Mouse (Mus musculus) stomach, postnatal 0 days (tissue): ENCODE data around the gene Slit3. TPM values are rescaled to one million over a fixed set of nuclear protein-coding genes. Genes with fewer than 3 reads are reported as not detected.
A peak's percentile ranks its signal among the peaks of the same experiment; 100 is the strongest.

Experiments
- ATAC-seq: fragments of 200-750 bp; cut with Nextera tagmentation; 2 replicates; pipeline ENCODE4 v1.8.0; 2017; ENCODE audit not compliant: low FRiP score, low TSS enrichment
- DNase-seq: peaks from one replicate; pipeline ENCODE4 v3.0.0-alpha.2; 2016; ENCODE audit warnings: low spot score
- H3K27ac ChIP-seq: fragments of 300-500 bp; sonication (generic); replicated peaks from 2 replicates; pipeline ENCODE4 v1.5.1; 2014; ENCODE audit warnings: mild to moderate bottlenecking, control low read depth
- H3K27me3 ChIP-seq: fragments of 300-500 bp; sonication (generic); 2 replicates; pipeline ENCODE4 v1.6.1; 2014; ENCODE audit warnings: low read length; ENCODE audit not compliant: control insufficient read depth, insufficient read depth
- H3K36me3 ChIP-seq: fragments of 300-500 bp; sonication (generic); 2 replicates; pipeline ENCODE4 v1.6.1; 2014; ENCODE audit warnings: low read length, mixed read lengths; ENCODE audit not compliant: control insufficient read depth, insufficient read depth
- H3K4me1 ChIP-seq: fragments of 300-500 bp; sonication (generic); replicated peaks from 2 replicates; pipeline ENCODE4 v1.6.1; 2014; ENCODE audit warnings: antibody characterized with exemption; ENCODE audit not compliant: control insufficient read depth, insufficient read depth
- H3K4me2 ChIP-seq: fragments of 300-500 bp; sonication (generic); replicated peaks from 2 replicates; pipeline ENCODE4 v1.6.1; 2014; ENCODE audit warnings: low read depth, mild to moderate bottlenecking, control low read depth, moderate library complexity
- H3K4me3 ChIP-seq: fragments of 300-500 bp; sonication (generic); 2 replicates; pipeline ENCODE4 v1.5.1; 2014; ENCODE audit warnings: low read depth, low read length, control low read depth
- H3K9ac ChIP-seq: fragments of 300-500 bp; sonication (generic); 2 replicates; pipeline ENCODE4 v1.6.1; 2014; ENCODE audit warnings: mild to moderate bottlenecking, low read length, control low read depth, mixed read lengths
- H3K9me3 ChIP-seq: fragments of 300-500 bp; sonication (generic); 2 replicates; pipeline ENCODE4 v1.6.1; 2016; ENCODE audit warnings: low read length; ENCODE audit not compliant: control insufficient read depth
- CTCF ChIP-seq: IDR thresholded peaks from 2 replicates; pipeline ENCODE4 v1.5.1; 2016; ENCODE audit warnings: antibody characterized with exemption, low read depth, mild to moderate bottlenecking, moderate library complexity
- EP300 ChIP-seq: optimal IDR thresholded peaks from 2 replicates; pipeline ENCODE3; 2016; ENCODE audit warnings: antibody characterized with exemption
- WGBS: fragments of 180-500 bp; shearing (Covaris S2); extraction: QIAGEN DNeasy Blood & Tissue Kit; methylation state at CpG from one replicate; pipeline ENCODE4 v1.1.7; 2014; 5-methylcytosine and 5-hydroxymethylcytosine counted together
- polyA plus RNA-seq: library from polyadenylated mRNA; unstranded; fragments of >200 nt; fragmentation: Nextera tagmentation; extraction: Ambion mirVana; gene quantifications from 2 replicates; pipeline ENCODE4 v1.2.1, GENCODE M21; 2015

Slit3 gene
- polyA plus RNA-seq, 1 experiment from 2014 or later: 8.1 TPM

DNA sequence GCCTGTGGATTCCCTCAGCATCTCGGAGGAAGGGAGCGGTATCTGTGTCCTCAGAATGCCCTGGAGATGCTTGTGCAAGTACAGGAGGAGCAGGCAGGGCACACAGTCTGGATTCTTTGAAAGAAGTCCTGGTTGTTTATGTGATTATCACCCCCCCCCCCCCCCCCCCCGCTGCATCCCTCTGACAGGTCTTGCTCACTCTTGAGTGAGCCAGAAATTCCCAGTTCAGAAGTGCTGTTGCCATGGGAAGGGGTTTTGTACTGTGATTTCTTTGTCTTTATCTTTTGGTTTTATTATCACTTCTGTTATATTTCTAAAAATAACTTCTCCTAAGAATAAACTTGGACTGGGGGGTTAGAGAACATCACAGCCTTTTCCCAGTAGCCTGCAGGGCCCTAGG lies 199.5 kb downstream of the Slit3 start:
- H3K4me1 ChIP-seq: no peaks in the 10 kb centered on the region
- no peak overlapping the region for H3K27ac ChIP-seq
- H3K9ac ChIP-seq: no peak overlapping the region
- H3K4me3 ChIP-seq: no peak overlapping the region
- no peaks in the 10 kb centered on the region for H3K27me3 ChIP-seq
- no peaks in the 10 kb centered on the region for H3K36me3 ChIP-seq
- H3K4me2 ChIP-seq: no peak overlapping the region
- no peak for ATAC-seq
- TF ChIP-seq EP300 (no peak), CTCF (no peak)
- no peaks in the 10 kb centered on the region for H3K9me3 ChIP-seq
- WGBS: 97% methylated on average over 2 of the region's 3 CpGs
- no peak for DNase-seq

DNA sequence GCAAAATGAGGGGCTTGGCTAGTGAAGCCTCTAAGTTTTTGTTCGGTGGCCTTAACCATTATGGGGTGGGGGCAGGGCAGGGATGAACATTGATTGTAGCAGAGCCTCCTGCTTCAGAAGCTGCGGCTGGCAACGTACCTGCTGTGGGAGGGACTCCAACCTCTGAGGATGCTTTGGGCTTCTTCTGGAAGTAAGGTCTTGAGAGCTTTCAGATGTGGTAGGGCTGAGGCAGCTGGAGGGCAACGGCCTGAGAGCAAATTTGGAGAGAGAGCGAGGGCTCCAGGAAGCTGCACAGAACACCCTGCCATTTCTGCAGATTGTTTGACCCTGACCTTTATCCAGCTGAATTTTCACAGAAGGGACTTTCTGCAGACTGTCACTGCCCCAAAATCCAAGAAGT lies 203.4 kb downstream of the Slit3 start:
- no peak overlapping the region for H3K4me2 ChIP-seq
- no peaks in the 10 kb centered on the region for H3K27me3 ChIP-seq
- 63% methylated on average over 5 of the region's 5 CpGs for WGBS
- DNase-seq (no peak), ATAC-seq (no peak)
- no peak overlapping the region for H3K9ac ChIP-seq
- H3K4me3 ChIP-seq: no peak overlapping the region
- no peaks in the 10 kb centered on the region for H3K4me1 ChIP-seq
- H3K27ac ChIP-seq: no peak overlapping the region
- no peaks in the 10 kb centered on the region for H3K36me3 ChIP-seq
- TF ChIP-seq CTCF (no peak), EP300 (no peak)
- no peaks in the 10 kb centered on the region for H3K9me3 ChIP-seq

DNA sequence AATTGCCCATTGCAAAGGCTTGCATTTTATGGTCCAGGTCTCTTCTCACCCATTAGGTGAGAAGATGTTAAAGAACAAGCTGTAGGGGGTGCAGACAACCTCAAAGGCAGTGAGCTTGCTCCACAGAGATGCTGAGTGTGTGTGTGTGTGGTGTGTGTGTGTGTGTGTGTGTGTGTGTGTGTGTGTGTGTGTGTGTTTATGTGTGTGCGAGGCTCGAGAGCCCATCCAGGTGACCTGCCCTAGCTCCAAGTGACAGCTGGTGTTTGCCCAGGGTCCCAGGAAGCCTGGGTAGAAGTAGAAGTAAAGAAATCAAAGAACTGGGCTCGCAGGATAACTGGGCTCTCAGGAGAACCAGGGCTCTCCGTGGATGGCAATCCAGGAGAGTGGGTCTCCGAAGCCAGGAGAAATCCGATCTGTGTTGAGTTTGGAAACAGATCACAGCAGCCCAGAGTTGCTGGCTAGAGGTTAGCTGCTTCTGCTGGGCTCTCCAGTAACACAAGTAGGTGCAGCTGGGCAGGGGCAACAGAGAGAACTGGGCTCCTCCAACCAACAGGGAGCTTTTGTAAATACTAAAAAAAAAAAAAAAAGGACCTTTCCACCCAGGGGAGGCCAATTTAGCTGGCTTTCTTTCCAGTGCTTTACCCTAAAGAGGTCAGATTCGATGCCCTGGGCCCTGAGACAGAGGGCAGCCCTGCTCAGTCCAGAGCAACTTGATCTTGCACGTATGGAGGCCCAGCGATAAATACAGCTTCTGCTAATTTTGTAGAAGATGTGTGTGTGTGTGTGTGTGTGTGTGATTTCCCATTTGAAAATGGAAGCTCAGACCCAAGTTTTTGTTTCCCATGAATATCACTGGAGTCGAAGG lies 204.3 kb downstream of the Slit3 start:
- 48% methylated on average over 10 of the region's 10 CpGs for WGBS
- DNase-seq: no peak
- Histone ChIP-seq H3K9ac (no peak overlapping the region), H3K36me3 (no peaks in the 10 kb centered on the region), H3K27ac (no peak overlapping the region), H3K4me2 (no peak overlapping the region), H3K27me3 (no peaks in the 10 kb centered on the region), H3K4me1 (no peaks in the 10 kb centered on the region), H3K9me3 (no peaks in the 10 kb centered on the region), H3K4me3 (no peak overlapping the region)
- TF ChIP-seq EP300 (no peak), CTCF (no peak)
- ATAC-seq: no peak

DNA sequence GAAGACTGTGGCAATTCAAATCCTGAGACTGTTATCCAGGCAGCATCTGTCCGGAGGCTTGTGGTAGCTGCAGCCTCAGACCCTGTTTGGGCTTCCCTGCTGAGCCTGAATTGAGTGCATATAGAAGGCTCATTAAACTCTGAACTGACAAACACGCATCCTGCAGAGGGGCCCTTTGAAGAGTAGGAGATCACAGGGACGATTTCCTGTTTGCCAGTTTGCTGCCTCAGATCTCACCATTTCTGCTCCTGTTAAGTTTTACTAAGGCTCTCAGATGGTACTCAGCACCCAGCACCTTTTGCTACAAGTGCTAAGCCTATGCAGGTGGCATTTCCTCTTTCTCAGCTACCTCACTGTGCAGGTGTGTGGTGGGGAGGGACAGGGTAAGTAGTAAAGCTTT lies 205.3 kb downstream of the Slit3 start:
- TF ChIP-seq CTCF: no peak
- no peak for TF ChIP-seq EP300
- Histone ChIP-seq H3K9ac (no peak overlapping the region), H3K36me3 (no peaks in the 10 kb centered on the region), H3K4me3 (no peak overlapping the region), H3K9me3 (no peaks in the 10 kb centered on the region), H3K27me3 (no peaks in the 10 kb centered on the region), H3K4me2 (no peak overlapping the region), H3K4me1 (no peaks in the 10 kb centered on the region), H3K27ac (no peak overlapping the region)
- ATAC-seq (no peak), DNase-seq (no peak)
- 43% methylated on average over 3 of the region's 3 CpGs for WGBS

DNA sequence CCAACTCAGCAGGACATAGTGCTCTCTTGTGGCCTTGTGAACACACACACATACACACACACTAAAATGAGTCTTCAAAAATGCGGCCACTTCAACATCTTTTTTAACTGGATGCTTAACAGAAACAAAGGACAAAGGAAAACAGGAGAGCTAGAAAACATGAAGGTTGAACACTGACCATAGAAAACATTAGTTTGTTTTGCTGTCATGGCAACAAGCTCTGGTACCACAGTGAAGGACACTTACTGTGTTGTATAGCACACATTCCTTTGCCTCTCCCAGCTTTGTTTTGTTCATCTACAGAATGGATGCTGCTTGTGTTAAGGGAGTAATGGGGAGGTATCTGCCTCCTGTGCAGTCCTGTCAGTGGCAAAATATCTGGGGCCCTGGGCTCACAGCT lies 206.9 kb downstream of the Slit3 start:
- Histone ChIP-seq H3K27ac (no peak overlapping the region), H3K4me3 (no peak overlapping the region), H3K36me3 (no peaks in the 10 kb centered on the region), H3K27me3 (no peaks in the 10 kb centered on the region), H3K4me2 (no peak overlapping the region), H3K9me3 (no peaks in the 10 kb centered on the region), H3K9ac (no peak overlapping the region), H3K4me1 (no peaks in the 10 kb centered on the region)
- no peak for TF ChIP-seq EP300
- TF ChIP-seq CTCF: peak; percentile 20; the same call in 1 of the 2 replicates
- DNase-seq (no peak), ATAC-seq (no peak)
- WGBS: 88% methylated on average over 1 of the region's 1 CpGs

DNA sequence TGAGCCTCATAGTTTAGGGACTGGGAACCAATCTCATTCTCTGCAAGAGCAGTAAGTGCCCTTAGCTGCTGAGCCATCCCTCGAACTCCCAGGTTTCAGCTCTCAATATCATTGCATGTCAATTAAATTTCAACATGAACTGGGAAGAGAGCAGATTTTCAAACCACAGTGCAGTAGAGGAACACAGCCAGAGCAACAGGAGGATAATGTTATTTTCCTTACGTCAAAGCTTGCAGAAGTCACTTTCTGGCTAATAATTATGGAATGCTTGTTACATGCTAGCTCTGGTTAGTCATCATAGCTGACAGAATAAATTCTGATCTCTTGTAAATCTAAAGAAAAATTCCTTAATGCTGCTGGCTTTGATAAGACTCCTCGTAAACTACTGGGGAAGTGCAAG lies 210.5 kb downstream of the Slit3 start:
- DNase-seq (no peak), ATAC-seq (no peak)
- Histone ChIP-seq H3K4me3 (no peak overlapping the region), H3K9me3 (no peaks in the 10 kb centered on the region), H3K9ac (no peak overlapping the region), H3K4me2 (no peak overlapping the region), H3K36me3 (no peaks in the 10 kb centered on the region), H3K27ac (no peak overlapping the region), H3K27me3 (no peaks in the 10 kb centered on the region), H3K4me1 (no peaks in the 10 kb centered on the region)
- 57% methylated on average over 3 of the region's 3 CpGs for WGBS
- TF ChIP-seq EP300: no peak
- TF ChIP-seq CTCF: no peak
